Mouse (Mus musculus) spleen, adult 2 months (tissue): ENCODE data around the gene Ubtf.

ENCODE experiments used
- CTCF ChIP-seq: fragments of 200-500 bp; IDR thresholded peaks from 2 replicates; pipeline ENCODE4 v1.5.1; 2011; ENCODE audit warnings: mild to moderate bottlenecking, inconsistent platforms; ENCODE audit not compliant: insufficient read depth, insufficient read length, insufficient replicate concordance; ENCODE audit errors: extremely low read depth
- POLR2A ChIP-seq: fragments of 200-500 bp; IDR thresholded peaks from 2 replicates; pipeline ENCODE4 v1.6.1; 2011; ENCODE audit warnings: low read depth, low read length, inconsistent platforms

- TF ChIP-seq POLR2A: no peak
- TF ChIP-seq CTCF: no peak
These were observed 48.1 kb upstream of the Ubtf start for GRCm38 (mm10) chr11:102367504-102368280.
